Mouse (Mus musculus): Measurements from ENCODE around the gene 4930572O03Rik.
"Not testable (repeated sequence)": the region's sequence is repeated elsewhere in the genome, so short reads cannot be mapped to it uniquely, and the experiment has no call there.

Gene 4930572O03Rik

DNA sequence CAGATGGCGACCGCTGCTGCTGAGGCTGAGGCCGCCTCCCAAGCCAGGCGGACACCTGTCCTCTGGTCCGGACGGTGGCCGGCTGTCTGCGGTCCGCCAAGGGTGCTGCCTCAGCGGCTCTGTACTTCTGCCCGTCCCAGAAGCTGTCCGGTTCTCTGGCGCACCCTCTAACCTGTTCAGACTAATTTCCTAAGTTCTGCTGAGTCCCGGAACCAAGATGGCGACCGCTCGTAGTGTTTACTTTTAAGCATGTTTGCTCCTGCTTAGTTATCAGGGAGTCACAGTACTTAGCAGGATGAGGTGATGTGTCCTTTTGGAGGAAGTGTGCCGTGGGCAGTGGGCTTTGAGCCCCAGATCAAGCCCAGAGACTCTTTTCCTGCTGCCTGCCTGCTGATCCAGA is 13.9 kb upstream of the 4930572O03Rik start:
- not testable (repeated sequence) for H3K36me3 ChIP-seq (ENCODE audit: control insufficient read depth, insufficient read depth, low read length, poor library complexity, severe bottlenecking); DNase-seq (ENCODE audit: low read depth, low spot score); H3K27me3 ChIP-seq (ENCODE audit: control insufficient read depth, insufficient read depth, low read length, poor library complexity, severe bottlenecking)

- not testable (repeated sequence) for H3K36me3 ChIP-seq (ENCODE audit: control insufficient read depth, insufficient read depth, low read length, poor library complexity, severe bottlenecking); DNase-seq (ENCODE audit: low read depth, low spot score); H3K27me3 ChIP-seq (ENCODE audit: control insufficient read depth, insufficient read depth, low read length, poor library complexity, severe bottlenecking)
Measured at GRCm38 (mm10) chr5:15663847-15664246, 7.0 kb upstream of the 4930572O03Rik start.

- not testable (repeated sequence) for H3K27me3 ChIP-seq (ENCODE audit: control insufficient read depth, insufficient read depth, low read length, poor library complexity, severe bottlenecking); DNase-seq (ENCODE audit: low read depth, low spot score); H3K36me3 ChIP-seq (ENCODE audit: control insufficient read depth, insufficient read depth, low read length, poor library complexity, severe bottlenecking)
Measured at GRCm38 (mm10) chr5:15652334-15652733, 4.5 kb downstream of the 4930572O03Rik start.

GRCm38 (mm10) chr5:15645707-15646106 is 11.2 kb downstream of the 4930572O03Rik start:
- not testable (repeated sequence) for H3K36me3 ChIP-seq (ENCODE audit: control insufficient read depth, insufficient read depth, low read length, poor library complexity, severe bottlenecking); H3K27me3 ChIP-seq (ENCODE audit: control insufficient read depth, insufficient read depth, low read length, poor library complexity, severe bottlenecking); DNase-seq (ENCODE audit: low read depth, low spot score)

- DNase-seq (ENCODE audit: low read depth, low spot score); H3K27me3 ChIP-seq (ENCODE audit: control insufficient read depth, insufficient read depth, low read length, poor library complexity, severe bottlenecking); H3K36me3 ChIP-seq (ENCODE audit: control insufficient read depth, insufficient read depth, low read length, poor library complexity, severe bottlenecking): not testable (repeated sequence)
Measured at GRCm38 (mm10) chr5:15637637-15638036, 19.2 kb downstream of the 4930572O03Rik start.

- DNase-seq (ENCODE audit: low read depth, low spot score); H3K36me3 ChIP-seq (ENCODE audit: control insufficient read depth, insufficient read depth, low read length, poor library complexity, severe bottlenecking); H3K27me3 ChIP-seq (ENCODE audit: control insufficient read depth, insufficient read depth, low read length, poor library complexity, severe bottlenecking): not testable (repeated sequence)
Measured at GRCm38 (mm10) chr5:15630068-15630467, 26.8 kb downstream of the 4930572O03Rik start.

DNA sequence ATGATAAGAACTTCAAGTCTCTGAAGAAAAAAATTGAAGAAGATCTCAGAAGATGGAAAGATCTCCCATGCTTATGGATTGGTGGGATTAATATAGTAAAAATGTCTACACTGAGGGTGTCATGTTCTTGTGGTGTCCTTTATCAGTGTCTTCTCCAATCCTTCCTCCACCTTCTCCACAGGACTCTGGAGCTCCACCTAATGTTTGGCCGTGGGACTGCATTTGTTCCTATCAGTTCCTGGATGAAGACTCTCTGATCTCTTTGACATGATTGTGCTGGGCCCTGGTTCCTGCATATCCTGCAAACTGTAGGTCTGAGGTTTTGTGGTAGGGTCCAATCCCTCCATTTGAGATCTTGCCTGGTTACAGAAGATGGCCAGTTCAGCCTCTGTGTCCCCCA is 28.7 kb downstream of the 4930572O03Rik start:
- DNase-seq (ENCODE audit: low read depth, low spot score); H3K27me3 ChIP-seq (ENCODE audit: control insufficient read depth, insufficient read depth, low read length, poor library complexity, severe bottlenecking); H3K36me3 ChIP-seq (ENCODE audit: control insufficient read depth, insufficient read depth, low read length, poor library complexity, severe bottlenecking): not testable (repeated sequence)

- not testable (repeated sequence) for DNase-seq (ENCODE audit: low read depth, low spot score); H3K36me3 ChIP-seq (ENCODE audit: control insufficient read depth, insufficient read depth, low read length, poor library complexity, severe bottlenecking); H3K27me3 ChIP-seq (ENCODE audit: control insufficient read depth, insufficient read depth, low read length, poor library complexity, severe bottlenecking)
Measured at GRCm38 (mm10) chr5:15618764-15619163, 38.1 kb downstream of the 4930572O03Rik start, which contains the start of gene Speer4d. Gene Speer4d (plus strand): TSS chr5:15619064.

DNA sequence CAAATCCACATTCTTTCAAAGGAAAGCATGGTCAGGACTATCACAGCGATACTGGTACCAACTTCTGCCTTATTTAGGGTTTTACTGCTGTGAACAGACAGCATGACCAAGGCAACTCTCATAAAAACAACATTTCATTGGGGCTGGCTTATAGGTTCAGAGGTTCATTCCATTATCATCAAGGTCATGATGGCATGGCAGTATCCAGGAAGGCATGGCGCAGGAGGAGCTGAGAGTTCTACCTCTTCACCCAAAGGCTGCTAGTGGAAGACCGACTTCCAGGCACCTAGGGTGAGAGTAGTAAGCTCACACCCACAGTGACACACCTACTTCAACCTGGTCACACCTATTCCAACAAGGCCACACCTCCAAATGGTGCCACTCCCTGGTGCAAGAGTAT is 40.7 kb downstream of the 4930572O03Rik start:
- not testable (repeated sequence) for H3K36me3 ChIP-seq (ENCODE audit: control insufficient read depth, insufficient read depth, low read length, poor library complexity, severe bottlenecking); H3K27me3 ChIP-seq (ENCODE audit: control insufficient read depth, insufficient read depth, low read length, poor library complexity, severe bottlenecking); DNase-seq (ENCODE audit: low read depth, low spot score)

- not testable (repeated sequence) for H3K36me3 ChIP-seq (ENCODE audit: control insufficient read depth, insufficient read depth, low read length, poor library complexity, severe bottlenecking); DNase-seq (ENCODE audit: low read depth, low spot score); H3K27me3 ChIP-seq (ENCODE audit: control insufficient read depth, insufficient read depth, low read length, poor library complexity, severe bottlenecking)
Measured at GRCm38 (mm10) chr5:15610695-15611094, 46.2 kb downstream of the 4930572O03Rik start.

GRCm38 (mm10) chr5:15606677-15607076 is 50.2 kb downstream of the 4930572O03Rik start:
- not testable (repeated sequence) for DNase-seq (ENCODE audit: low read depth, low spot score); H3K27me3 ChIP-seq (ENCODE audit: control insufficient read depth, insufficient read depth, low read length, poor library complexity, severe bottlenecking); H3K36me3 ChIP-seq (ENCODE audit: control insufficient read depth, insufficient read depth, low read length, poor library complexity, severe bottlenecking)

DNA sequence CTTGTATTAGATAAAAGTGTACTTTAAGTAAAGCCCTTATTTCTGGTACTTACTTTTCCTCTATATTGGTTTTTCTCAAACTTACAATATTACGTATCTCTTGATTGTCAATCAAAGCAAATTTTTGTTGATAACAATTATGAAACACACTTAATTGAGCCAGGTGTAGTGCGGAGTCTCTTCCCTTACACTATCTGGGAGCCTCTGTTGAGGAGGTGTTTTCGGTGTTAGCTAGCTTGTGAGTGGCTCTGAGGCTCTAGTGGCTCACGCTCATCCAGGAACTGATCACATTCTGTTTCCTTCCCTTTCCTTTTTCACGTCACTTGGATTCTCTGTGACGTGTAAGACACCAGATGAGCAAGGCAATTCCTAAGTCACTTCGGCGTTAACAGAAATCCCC is 53.3 kb downstream of the 4930572O03Rik start:
- not testable (repeated sequence) for DNase-seq (ENCODE audit: low read depth, low spot score); H3K36me3 ChIP-seq (ENCODE audit: control insufficient read depth, insufficient read depth, low read length, poor library complexity, severe bottlenecking); H3K27me3 ChIP-seq (ENCODE audit: control insufficient read depth, insufficient read depth, low read length, poor library complexity, severe bottlenecking)

DNA sequence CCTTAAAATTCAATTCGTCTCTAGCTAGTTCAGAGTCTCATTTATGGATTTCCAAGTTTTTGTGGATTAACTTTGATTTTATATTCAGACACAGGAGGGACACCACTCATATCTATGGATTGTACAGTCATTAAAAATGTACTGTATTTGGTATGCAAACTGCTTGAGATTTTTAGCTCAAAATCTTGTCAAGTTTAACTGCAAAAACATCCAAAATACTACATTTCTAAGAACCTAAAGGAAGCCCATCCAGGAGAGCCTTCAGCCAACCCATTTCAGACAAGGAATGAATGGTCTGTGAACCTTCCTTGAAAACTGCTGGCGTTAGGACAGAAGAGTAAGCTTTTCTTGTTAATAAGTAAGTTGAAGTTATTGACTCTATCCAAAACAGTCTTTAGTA is 53.9 kb downstream of the 4930572O03Rik start:
- H3K27me3 ChIP-seq (ENCODE audit: control insufficient read depth, insufficient read depth, low read length, poor library complexity, severe bottlenecking); H3K36me3 ChIP-seq (ENCODE audit: control insufficient read depth, insufficient read depth, low read length, poor library complexity, severe bottlenecking); DNase-seq (ENCODE audit: low read depth, low spot score): not testable (repeated sequence)

DNA sequence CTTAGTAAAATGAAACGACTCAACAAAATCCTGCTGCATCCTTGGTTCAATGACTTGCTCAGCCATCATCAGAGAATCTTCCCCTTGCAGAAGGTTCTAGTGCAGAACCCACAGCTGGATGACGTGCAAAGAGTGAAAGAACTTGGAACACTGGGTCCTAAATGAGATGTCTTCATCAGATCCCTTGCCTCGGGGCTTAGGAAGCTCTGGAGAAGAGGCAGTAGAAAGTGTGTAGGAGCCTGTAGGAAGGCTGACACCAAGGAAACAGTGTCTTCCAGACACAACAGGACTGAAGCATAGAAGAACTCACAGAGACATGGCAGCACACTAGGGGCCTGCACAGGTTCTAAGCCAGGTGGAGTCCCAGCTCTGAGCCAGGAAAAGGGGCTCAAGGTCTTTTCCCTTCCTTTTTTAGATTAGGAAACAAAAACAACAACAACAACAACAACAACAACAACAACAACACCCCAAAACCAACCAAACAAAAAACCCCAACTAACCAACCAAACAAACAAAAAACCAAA is 54.4 kb downstream of the 4930572O03Rik start:
- not testable (repeated sequence) for H3K36me3 ChIP-seq (ENCODE audit: control insufficient read depth, insufficient read depth, low read length, poor library complexity, severe bottlenecking); H3K27me3 ChIP-seq (ENCODE audit: control insufficient read depth, insufficient read depth, low read length, poor library complexity, severe bottlenecking); DNase-seq (ENCODE audit: low read depth, low spot score)

Measured in splenic B cell, adult 2 months (primary cell).